Mouse (Mus musculus): ENCODE measurements around the gene Ofcc1.

DNA sequence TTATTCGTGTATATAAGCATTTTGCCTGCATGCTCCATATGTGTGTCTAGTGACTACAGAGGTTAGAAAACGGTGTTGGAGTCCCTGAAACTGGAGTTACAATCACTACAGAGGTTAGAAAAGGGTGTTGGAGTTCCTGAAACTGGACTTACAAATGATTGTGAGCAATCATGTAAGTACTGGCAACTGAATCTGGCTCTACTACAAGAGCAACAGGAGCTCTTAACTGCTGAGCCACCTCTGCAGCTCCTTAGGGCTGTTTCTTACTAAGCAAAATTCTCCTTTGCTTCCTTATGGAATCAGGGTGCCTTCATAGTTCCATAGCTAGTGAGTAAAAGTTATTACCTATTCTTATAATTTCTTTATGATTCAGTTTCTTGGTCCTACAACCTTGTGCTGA lies 237.4 kb downstream of the Ofcc1 start:
- TF ChIP-seq CTCF (IDR thresholded peaks at IDR 0.05; ENCODE audit: low read depth, low read length) (no peak), POLR2A (IDR thresholded peaks at IDR 0.05; ENCODE audit: borderline replicate concordance, low read depth, low read length) (no peak)

Data from bone marrow macrophage, adult 2 months (primary cell).